Mouse (Mus musculus): Measurements from ENCODE around the gene Pax2. TPM values are rescaled to one million over a fixed set of nuclear protein-coding genes. Genes with fewer than 3 reads are reported as not detected.
A peak's percentile ranks its signal among the peaks of the same experiment; 100 is the strongest.

Gene Pax2
- total RNA-seq, 1 experiment, result not detected

- Histone ChIP-seq H3K4me1 (ENCODE audit: control insufficient read depth in 2 of 2, insufficient read depth in 2 of 2, low read length in 2 of 2, poor library complexity in 1 of 2) (peaks cover 0 to 4% of the 10 kb centered on the region in 2 experiments; a peak in 1 of 4 replicates), H3K9ac (ENCODE audit: insufficient read depth, low read depth, low read length, poor library complexity, severe bottlenecking) (peak overlapping the region; percentile 14; the same call in 1 of the 2 replicates), H3K27ac (ENCODE audit: insufficient read depth, low read depth, low read length, poor library complexity, severe bottlenecking) (no peak overlapping the region), H3K9me3 (ENCODE audit: control insufficient read depth, insufficient read depth, low read depth, low read length) (no peaks in the 10 kb centered on the region), H3K4me3 (ENCODE audit: insufficient read depth in 1 of 2, low read depth in 1 of 2, low read length in 2 of 2, poor library complexity in 1 of 2, severe bottlenecking in 1 of 2) (peak overlapping the region; percentile 45 to 57), H3K36me3 (ENCODE audit: control insufficient read depth, insufficient read depth, low read length, poor library complexity, severe bottlenecking) (no peaks in the 10 kb centered on the region)
- no peak for TF ChIP-seq ZC3H11A (IDR thresholded peaks at IDR 0.05; ENCODE audit: borderline replicate concordance, low read depth, low read length)
- no peak for TF ChIP-seq CHD2 (IDR thresholded peaks at IDR 0.05; ENCODE audit: low read depth, low read length)
- no peak for TF ChIP-seq ZNF384 (IDR thresholded peaks at IDR 0.05; ENCODE audit: low read depth, low read length)
- TF ChIP-seq MAFK (IDR thresholded peaks at IDR 0.05; ENCODE audit: insufficient read depth, low read depth, low read length), result no peak
- TF ChIP-seq HCFC1 (IDR thresholded peaks at IDR 0.05; ENCODE audit: borderline replicate concordance, insufficient read depth, low read length), result no peak
- no peak for DNase-seq (ENCODE audit: low read depth, low spot score)
- in situ Hi-C loops (cut with MboI; ENCODE audit: low sequenced_read_pairs in 2 of 2, unreplicated experiment in 2 of 2), result loop anchor here (5.0 to 10.0 kb wide), 2 partner anchors 1152 to 1154 kb away; no protein-coding TSS in a partner anchor
Measured at GRCm38 (mm10) chr19:44756421-44757230, 781 bp downstream of the Pax2 start.

GRCm38 (mm10) chr19:44757231-44757871 is 1.5 kb downstream of the Pax2 start:
- H3K27ac ChIP-seq (ENCODE audit: insufficient read depth, low read depth, low read length, poor library complexity, severe bottlenecking), result no peak overlapping the region
- DNase-seq (ENCODE audit: low read depth, low spot score), result no peak
- no peaks in the 10 kb centered on the region for H3K36me3 ChIP-seq (ENCODE audit: control insufficient read depth, insufficient read depth, low read length, poor library complexity, severe bottlenecking)
- peaks cover 0 to 6% of the 10 kb centered on the region in 2 experiments; a peak in 1 of 4 replicates for H3K4me1 ChIP-seq (ENCODE audit: control insufficient read depth in 2 of 2, insufficient read depth in 2 of 2, low read length in 2 of 2, poor library complexity in 1 of 2)
- no peaks in the 10 kb centered on the region for H3K9me3 ChIP-seq (ENCODE audit: control insufficient read depth, insufficient read depth, low read depth, low read length)
- H3K9ac ChIP-seq (ENCODE audit: insufficient read depth, low read depth, low read length, poor library complexity, severe bottlenecking), result no peak overlapping the region
- TF ChIP-seq HCFC1 (IDR thresholded peaks at IDR 0.05; ENCODE audit: borderline replicate concordance, insufficient read depth, low read length) (no peak), MAFK (IDR thresholded peaks at IDR 0.05; ENCODE audit: insufficient read depth, low read depth, low read length) (no peak), CHD2 (IDR thresholded peaks at IDR 0.05; ENCODE audit: low read depth, low read length) (no peak), ZC3H11A (IDR thresholded peaks at IDR 0.05; ENCODE audit: borderline replicate concordance, low read depth, low read length) (no peak), ZNF384 (IDR thresholded peaks at IDR 0.05; ENCODE audit: low read depth, low read length) (no peak)
- peak overlapping the region; percentile 45 to 57; a peak in 3 of 4 replicates for H3K4me3 ChIP-seq (ENCODE audit: insufficient read depth in 1 of 2, low read depth in 1 of 2, low read length in 2 of 2, poor library complexity in 1 of 2, severe bottlenecking in 1 of 2)
- in situ Hi-C loops (cut with MboI; ENCODE audit: low sequenced_read_pairs in 2 of 2, unreplicated experiment in 2 of 2), result loop anchor here (5.0 to 10.0 kb wide), 2 partner anchors 1153 to 1155 kb away; no protein-coding TSS in a partner anchor

GRCm38 (mm10) chr19:44758846-44759245 is 3.0 kb downstream of the Pax2 start:
- no peaks in the 10 kb centered on the region for H3K36me3 ChIP-seq (ENCODE audit: control insufficient read depth, insufficient read depth, low read length, poor library complexity, severe bottlenecking)
- H3K9ac ChIP-seq (ENCODE audit: insufficient read depth, low read depth, low read length, poor library complexity, severe bottlenecking), result no peak overlapping the region
- TF ChIP-seq ZC3H11A (IDR thresholded peaks at IDR 0.05; ENCODE audit: borderline replicate concordance, low read depth, low read length), result no peak
- no peak for TF ChIP-seq CHD2 (IDR thresholded peaks at IDR 0.05; ENCODE audit: low read depth, low read length)
- TF ChIP-seq MAFK (IDR thresholded peaks at IDR 0.05; ENCODE audit: insufficient read depth, low read depth, low read length), result no peak
- no peak for TF ChIP-seq HCFC1 (IDR thresholded peaks at IDR 0.05; ENCODE audit: borderline replicate concordance, insufficient read depth, low read length)
- no peak for TF ChIP-seq ZNF384 (IDR thresholded peaks at IDR 0.05; ENCODE audit: low read depth, low read length)
- peaks cover 0 to 3% of the 10 kb centered on the region in 2 experiments; a peak in 1 of 4 replicates for H3K4me1 ChIP-seq (ENCODE audit: control insufficient read depth in 2 of 2, insufficient read depth in 2 of 2, low read length in 2 of 2, poor library complexity in 1 of 2)
- H3K9me3 ChIP-seq (ENCODE audit: control insufficient read depth, insufficient read depth, low read depth, low read length), result no peaks in the 10 kb centered on the region
- in situ Hi-C loops (cut with MboI; ENCODE audit: low sequenced_read_pairs in 2 of 2, unreplicated experiment in 2 of 2), result loop anchor here (5.0 to 10.0 kb wide), 2 partner anchors 1154 to 1157 kb away; no protein-coding TSS in a partner anchor
- H3K4me3 ChIP-seq (ENCODE audit: insufficient read depth in 1 of 2, low read depth in 1 of 2, low read length in 2 of 2, poor library complexity in 1 of 2, severe bottlenecking in 1 of 2), result no peak overlapping the region
- no peak for DNase-seq (ENCODE audit: low read depth, low spot score)
- no peak overlapping the region for H3K27ac ChIP-seq (ENCODE audit: insufficient read depth, low read depth, low read length, poor library complexity, severe bottlenecking)

GRCm38 (mm10) chr19:44759531-44760118 is 3.8 kb downstream of the Pax2 start:
- Histone ChIP-seq H3K9me3 (ENCODE audit: control insufficient read depth, insufficient read depth, low read depth, low read length) (no peaks in the 10 kb centered on the region), H3K27ac (ENCODE audit: insufficient read depth, low read depth, low read length, poor library complexity, severe bottlenecking) (no peak overlapping the region), H3K9ac (ENCODE audit: insufficient read depth, low read depth, low read length, poor library complexity, severe bottlenecking) (no peak overlapping the region), H3K4me1 (ENCODE audit: control insufficient read depth in 2 of 2, insufficient read depth in 2 of 2, low read length in 2 of 2, poor library complexity in 1 of 2) (peaks cover 0 to 3% of the 10 kb centered on the region in 2 experiments; a peak in 1 of 4 replicates), H3K36me3 (ENCODE audit: control insufficient read depth, insufficient read depth, low read length, poor library complexity, severe bottlenecking) (no peaks in the 10 kb centered on the region), H3K4me3 (ENCODE audit: insufficient read depth in 1 of 2, low read depth in 1 of 2, low read length in 2 of 2, poor library complexity in 1 of 2, severe bottlenecking in 1 of 2) (no peak overlapping the region)
- no peak for DNase-seq (ENCODE audit: low read depth, low spot score)
- in situ Hi-C loops (cut with MboI; ENCODE audit: low sequenced_read_pairs in 2 of 2, unreplicated experiment in 2 of 2), result loop anchor here (5.0 to 10.0 kb wide), 4 partner anchors 78 to 1157 kb away; no protein-coding TSS in a partner anchor
- TF ChIP-seq CHD2 (IDR thresholded peaks at IDR 0.05; ENCODE audit: low read depth, low read length), result no peak
- TF ChIP-seq HCFC1 (IDR thresholded peaks at IDR 0.05; ENCODE audit: borderline replicate concordance, insufficient read depth, low read length), result no peak
- TF ChIP-seq MAFK (IDR thresholded peaks at IDR 0.05; ENCODE audit: insufficient read depth, low read depth, low read length), result no peak
- no peak for TF ChIP-seq ZC3H11A (IDR thresholded peaks at IDR 0.05; ENCODE audit: borderline replicate concordance, low read depth, low read length)
